Mouse (Mus musculus) stomach, postnatal 0 days (tissue): ENCODE measurements around the gene Zswim9. TPM values are rescaled to one million over a fixed set of nuclear protein-coding genes. Genes with fewer than 3 reads are reported as not detected.

Experiments used
- ATAC-seq: fragments of 200-750 bp; cut with Nextera tagmentation; 2 replicates; pipeline ENCODE4 v1.8.0; 2017; ENCODE audit not compliant: low FRiP score, low TSS enrichment
- DNase-seq: peaks from one replicate; pipeline ENCODE4 v3.0.0-alpha.2; 2016; ENCODE audit warnings: low spot score
- H3K27ac ChIP-seq: fragments of 300-500 bp; sonication (generic); replicated peaks from 2 replicates; pipeline ENCODE4 v1.5.1; 2014; ENCODE audit warnings: mild to moderate bottlenecking, control low read depth
- H3K27me3 ChIP-seq: fragments of 300-500 bp; sonication (generic); 2 replicates; pipeline ENCODE4 v1.6.1; 2014; ENCODE audit warnings: low read length; ENCODE audit not compliant: control insufficient read depth, insufficient read depth
- H3K36me3 ChIP-seq: fragments of 300-500 bp; sonication (generic); 2 replicates; pipeline ENCODE4 v1.6.1; 2014; ENCODE audit warnings: low read length, mixed read lengths; ENCODE audit not compliant: control insufficient read depth, insufficient read depth
- H3K4me1 ChIP-seq: fragments of 300-500 bp; sonication (generic); replicated peaks from 2 replicates; pipeline ENCODE4 v1.6.1; 2014; ENCODE audit warnings: antibody characterized with exemption; ENCODE audit not compliant: control insufficient read depth, insufficient read depth
- H3K4me2 ChIP-seq: fragments of 300-500 bp; sonication (generic); replicated peaks from 2 replicates; pipeline ENCODE4 v1.6.1; 2014; ENCODE audit warnings: low read depth, mild to moderate bottlenecking, control low read depth, moderate library complexity
- H3K4me3 ChIP-seq: fragments of 300-500 bp; sonication (generic); 2 replicates; pipeline ENCODE4 v1.5.1; 2014; ENCODE audit warnings: low read depth, low read length, control low read depth
- H3K9ac ChIP-seq: fragments of 300-500 bp; sonication (generic); 2 replicates; pipeline ENCODE4 v1.6.1; 2014; ENCODE audit warnings: mild to moderate bottlenecking, low read length, control low read depth, mixed read lengths
- H3K9me3 ChIP-seq: fragments of 300-500 bp; sonication (generic); 2 replicates; pipeline ENCODE4 v1.6.1; 2016; ENCODE audit warnings: low read length; ENCODE audit not compliant: control insufficient read depth
- CTCF ChIP-seq: IDR thresholded peaks from 2 replicates; pipeline ENCODE4 v1.5.1; 2016; ENCODE audit warnings: antibody characterized with exemption, low read depth, mild to moderate bottlenecking, moderate library complexity
- EP300 ChIP-seq: optimal IDR thresholded peaks from 2 replicates; pipeline ENCODE3; 2016; ENCODE audit warnings: antibody characterized with exemption
- WGBS: fragments of 180-500 bp; shearing (Covaris S2); extraction: QIAGEN DNeasy Blood & Tissue Kit; methylation state at CpG from one replicate; pipeline ENCODE4 v1.1.7; 2014; 5-methylcytosine and 5-hydroxymethylcytosine counted together
- polyA plus RNA-seq: library from polyadenylated mRNA; unstranded; fragments of >200 nt; fragmentation: Nextera tagmentation; extraction: Ambion mirVana; gene quantifications from 2 replicates; pipeline ENCODE4 v1.2.1, GENCODE M21; 2015

Gene Zswim9
- polyA plus RNA-seq, 1 experiment from 2014 or later = 2.9 TPM

DNA sequence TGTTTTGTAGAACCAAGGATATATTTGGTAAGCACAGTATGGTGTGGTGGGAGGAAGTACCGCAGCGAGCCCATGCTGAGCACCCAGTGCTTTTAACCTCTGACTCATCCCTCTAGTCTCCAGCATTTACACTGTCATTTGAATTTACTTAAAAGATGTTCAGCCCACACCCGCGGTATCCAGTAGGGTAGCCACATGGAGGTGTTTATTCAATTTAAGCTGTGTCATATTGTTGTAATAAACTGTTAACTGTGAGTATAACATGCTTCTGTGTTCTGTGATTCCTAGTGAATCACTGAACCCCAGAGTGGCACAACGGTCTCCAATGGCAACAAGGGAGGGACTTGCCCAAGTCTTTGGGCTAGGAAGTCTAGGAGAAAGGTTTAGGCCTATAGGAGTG is 14.7 kb downstream of the Zswim9 start:
- TF ChIP-seq EP300 (no peak), CTCF (no peak)
- H3K27ac ChIP-seq = no peak overlapping the region
- no peak overlapping the region for H3K9ac ChIP-seq
- H3K4me3 ChIP-seq = no peak overlapping the region
- no peak overlapping the region for H3K4me2 ChIP-seq
- H3K36me3 ChIP-seq = no peaks in the 10 kb centered on the region
- H3K4me1 ChIP-seq = no peaks in the 10 kb centered on the region
- ATAC-seq (no peak), DNase-seq (no peak)
- WGBS = 72% methylated on average over 5 of the region's 5 CpGs
- no peaks in the 10 kb centered on the region for H3K27me3 ChIP-seq
- no peaks in the 10 kb centered on the region for H3K9me3 ChIP-seq

DNA sequence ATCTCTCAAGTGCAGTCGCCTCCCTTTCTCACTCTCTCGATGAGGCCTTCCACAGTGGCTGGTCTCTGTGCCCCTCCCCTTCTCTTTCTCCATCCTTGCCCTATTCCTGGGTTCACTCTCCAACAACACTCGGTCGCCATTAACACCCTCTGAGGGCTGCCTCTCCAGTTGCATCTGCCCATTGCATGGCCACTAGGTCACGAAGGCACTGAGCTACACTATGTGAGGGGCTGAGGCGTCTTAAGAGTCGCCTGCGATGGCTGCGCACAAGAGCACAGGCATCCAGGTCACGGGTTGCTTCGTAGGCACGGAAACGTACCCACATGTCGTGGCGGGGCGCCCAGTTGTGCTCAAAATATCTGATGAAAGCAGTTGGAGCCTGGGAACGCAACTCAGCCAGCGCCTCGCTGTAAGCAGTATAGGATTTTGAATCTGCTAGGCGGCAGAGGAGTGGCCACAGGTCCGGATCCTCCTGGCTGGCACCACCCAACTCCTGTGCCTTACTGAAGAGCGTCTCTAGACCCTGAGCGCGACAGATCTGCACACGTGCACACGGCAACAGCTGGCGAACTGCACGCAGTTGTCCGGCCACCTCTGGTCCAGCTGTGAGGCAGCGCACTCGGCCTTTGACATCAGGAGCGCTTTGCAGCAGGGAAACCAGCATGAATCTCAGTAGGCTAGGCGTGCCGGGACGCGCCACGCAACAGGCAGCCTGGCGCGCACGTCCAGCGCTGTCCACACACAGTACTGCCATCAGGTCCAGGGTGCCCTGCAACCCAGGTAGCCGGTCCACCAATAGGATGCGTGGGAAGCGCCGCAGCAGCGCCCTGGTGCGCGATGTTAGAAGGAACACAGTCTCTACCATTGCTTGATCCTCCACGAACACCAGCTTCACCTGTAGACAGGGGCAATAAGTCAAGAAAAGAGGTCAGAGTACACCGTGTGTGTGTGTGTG is 17.5 kb downstream of the Zswim9 start:
- Histone ChIP-seq H3K9me3 (no peaks in the 10 kb centered on the region), H3K4me2 (no peak overlapping the region), H3K4me3 (no peak overlapping the region), H3K27me3 (no peaks in the 10 kb centered on the region), H3K9ac (no peak overlapping the region), H3K4me1 (no peaks in the 10 kb centered on the region), H3K27ac (no peak overlapping the region), H3K36me3 (no peaks in the 10 kb centered on the region)
- DNase-seq (no peak), ATAC-seq (no peak)
- TF ChIP-seq CTCF (no peak), EP300 (no peak)
- 49% methylated on average over 50 of the region's 50 CpGs for WGBS

DNA sequence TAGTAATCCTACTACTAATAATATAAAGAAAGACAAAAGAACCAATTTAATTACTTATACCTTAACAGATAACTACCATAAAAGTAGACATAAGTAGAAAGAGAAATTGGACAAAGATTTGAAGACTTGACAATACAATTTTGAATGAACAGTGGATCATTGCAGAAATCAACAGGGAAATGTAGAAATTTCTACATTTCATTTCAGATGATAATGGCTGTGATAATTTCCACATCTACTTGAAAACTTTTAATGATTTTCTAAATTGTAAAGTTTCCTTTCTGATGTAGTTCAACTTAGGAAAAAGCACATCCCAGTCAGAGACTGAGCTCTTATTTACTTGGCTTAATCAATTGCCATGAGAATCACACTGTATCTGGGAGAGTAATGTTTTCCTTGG is 65.8 kb downstream of the Zswim9 start, which contains the start of gene Vmn1r89:
TSS of gene Vmn1r89 (plus strand) at position 301 of the 400 bp plus-strand sequence.
- no peaks in the 10 kb centered on the region for H3K9me3 ChIP-seq
- TF ChIP-seq EP300 (no peak), CTCF (no peak)
- H3K4me1 ChIP-seq = no peaks in the 10 kb centered on the region
- H3K9ac ChIP-seq = no peak within 1 kb of the TSS
- no peak for ATAC-seq
- DNase-seq = no peak
- H3K4me2 ChIP-seq = no peak within 1 kb of the TSS
- H3K36me3 ChIP-seq = no peaks in the 10 kb centered on the region
- no peaks in the 10 kb centered on the region for H3K27me3 ChIP-seq
- no peak within 1 kb of the TSS for H3K4me3 ChIP-seq
- H3K27ac ChIP-seq = no peak within 1 kb of the TSS

Other genes with a start within 250 kb of the Zswim9 start
- 271 and 287 TPM in 2 replicates for gene Chmp2a, start 243.9 kb downstream of the Zswim9 start, polyA plus RNA-seq
- 90.9 and 93.4 TPM in 2 replicates for gene Ube2m, start 240.4 kb downstream of the Zswim9 start, polyA plus RNA-seq
- gene Mzf1, start 224.0 kb downstream of the Zswim9 start, polyA plus RNA-seq = 0.93 and 1.3 TPM in 2 replicates
- gene Vmn1r85, start 183.5 kb downstream of the Zswim9 start, polyA plus RNA-seq = 0.01 TPM in 1 of 2 replicates, not detected in the other
- gene Vmn1r86, start 158.8 kb downstream of the Zswim9 start, polyA plus RNA-seq = not detected in 2 replicates
- 0.04 TPM in 1 of 2 replicates, not detected in the other for gene Vmn1r87, start 138.6 kb downstream of the Zswim9 start, polyA plus RNA-seq
- 0.02 TPM in 1 of 2 replicates, not detected in the other for gene Vmn1r88, start 119.2 kb downstream of the Zswim9 start, polyA plus RNA-seq
- gene Vmn1r89, start 65.7 kb downstream of the Zswim9 start, polyA plus RNA-seq = not detected in 2 replicates
- gene Lig1, start 1.4 kb downstream of the Zswim9 start, polyA plus RNA-seq = 29.0 and 32.6 TPM in 2 replicates
- gene Pla2g4c, start 45.9 kb upstream of the Zswim9 start, polyA plus RNA-seq = 1.1 and 1.2 TPM in 2 replicates
- gene Cabp5, start 119.4 kb upstream of the Zswim9 start, polyA plus RNA-seq = not detected in 2 replicates
- not detected in 2 replicates for gene Bsph1, start 172.1 kb upstream of the Zswim9 start, polyA plus RNA-seq